Mouse (Mus musculus): Measurements from ENCODE around the gene Skor1. TPM values are rescaled to one million over a fixed set of nuclear protein-coding genes. Genes with fewer than 3 reads are reported as not detected.

Skor1 gene
- polyA plus RNA-seq, 1 experiment from 2014 or later = 0.03 TPM

DNA sequence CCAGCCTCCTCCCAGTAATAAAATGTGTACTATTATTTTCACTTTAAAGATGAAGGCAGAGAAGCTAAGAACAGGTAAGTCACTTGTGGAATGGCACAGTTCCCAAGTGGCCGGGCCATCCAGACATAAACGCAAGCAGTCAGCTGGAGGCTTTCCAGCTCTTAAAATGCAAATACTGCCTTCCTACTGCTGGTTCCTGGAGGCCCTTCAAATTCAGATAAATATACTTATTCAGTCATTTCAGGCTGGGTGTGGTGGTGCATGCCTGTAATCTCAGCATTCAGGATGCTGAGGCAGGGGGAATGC is 39.0 kb downstream of the Skor1 start:
- ChIA-PET CTCF (interaction anchor here (1.0 to 2.6 kb wide), 6 partner anchors 14 to 262 kb away, joined by 3 to 18 read pairs (median 4); no protein-coding TSS in a partner anchor), POLR2A (no interaction called here)
- no peaks in the 10 kb centered on the region for H3K27me3 ChIP-seq
- in situ Hi-C loops (cut with MboI; ENCODE audit: low pct_unique_long_range_greater_than_20kb) = loop anchor here (5.0 kb wide), 2 partner anchors 77 to 127 kb away; no protein-coding TSS in a partner anchor
- ATAC-seq = no peak
- DNase-seq (ENCODE audit: low read depth, low spot score) = no peak
- no peak for TF ChIP-seq CTCF (IDR thresholded peaks at IDR 0.05)

DNA sequence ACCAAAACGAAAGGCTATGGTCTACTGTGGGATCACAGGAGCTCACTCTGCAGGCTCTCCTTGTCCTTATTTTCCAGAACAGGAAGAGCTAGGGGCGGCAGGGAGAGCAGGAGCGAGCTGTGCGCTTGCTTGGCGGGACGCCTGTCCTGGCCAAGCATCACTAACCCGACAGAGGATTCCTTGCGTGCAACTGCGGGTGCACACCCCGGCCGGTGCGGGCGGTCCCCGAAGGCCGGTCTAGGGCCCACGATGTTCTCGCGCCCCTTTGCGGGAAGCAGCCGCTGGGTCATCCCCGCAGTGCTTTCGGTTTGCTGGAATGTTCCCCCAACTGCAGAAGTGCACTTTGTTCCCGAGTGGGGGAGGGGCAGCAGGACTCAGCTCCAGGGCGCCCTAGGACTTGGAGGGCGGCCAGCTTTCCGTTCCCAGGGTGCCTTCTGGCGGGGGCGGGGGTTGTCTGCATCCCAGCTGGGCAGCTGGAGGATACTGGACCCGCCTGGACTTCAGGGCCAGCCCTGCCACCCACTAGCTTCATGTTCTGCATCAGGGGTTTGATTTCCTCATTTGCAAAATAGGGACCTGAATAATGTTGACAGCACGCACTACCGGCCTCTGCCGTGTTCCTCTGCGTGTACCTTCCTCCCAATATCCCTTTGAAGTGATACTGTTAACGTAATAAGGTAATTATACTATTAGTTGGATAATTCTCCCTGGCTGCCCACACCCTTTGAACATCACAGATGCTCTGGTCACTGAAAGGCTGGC is 39.6 kb downstream of the Skor1 start:
- ChIA-PET CTCF (interaction anchor here (1.0 to 2.6 kb wide), 7 partner anchors 15 to 262 kb away, joined by 3 to 18 read pairs (median 4); no protein-coding TSS in a partner anchor), POLR2A (no interaction called here)
- DNase-seq (ENCODE audit: low read depth, low spot score) = peak; percentile 77
- no peaks in the 10 kb centered on the region for H3K27me3 ChIP-seq
- TF ChIP-seq CTCF (IDR thresholded peaks at IDR 0.05) = no peak
- peak; percentile 84 for ATAC-seq
- in situ Hi-C loops (cut with MboI; ENCODE audit: low pct_unique_long_range_greater_than_20kb) = loop anchor here (5.0 kb wide), 1 partner anchor 127 kb away; no protein-coding TSS in a partner anchor

DNA sequence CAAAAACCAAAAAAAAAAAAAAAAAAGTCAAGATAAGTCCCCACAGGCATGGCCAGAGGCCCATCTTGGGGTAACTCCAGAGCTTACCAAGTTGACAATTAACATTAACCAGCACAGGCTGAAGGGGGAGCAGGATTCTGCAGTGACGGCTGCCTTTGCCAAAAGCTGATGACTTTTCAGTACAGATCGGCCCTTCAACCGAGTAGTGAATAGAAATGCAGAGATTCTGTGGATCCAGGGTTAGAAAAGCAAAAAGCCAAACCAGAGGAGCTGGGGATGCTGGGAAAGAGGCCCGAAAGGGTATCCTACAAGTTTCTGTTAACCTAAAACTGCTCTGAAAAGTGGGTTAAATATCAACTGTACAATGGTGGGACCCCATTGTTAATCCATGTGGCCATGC is 40.2 kb downstream of the Skor1 start:
- ChIA-PET POLR2A (no interaction called here), CTCF (interaction anchor here (0.8 to 2.6 kb wide), 7 partner anchors 15 to 261 kb away, joined by 3 to 18 read pairs (median 4); no protein-coding TSS in a partner anchor)
- in situ Hi-C loops (cut with MboI; ENCODE audit: low pct_unique_long_range_greater_than_20kb) = loop anchor here (5.0 kb wide), 1 partner anchor 126 kb away; no protein-coding TSS in a partner anchor
- ATAC-seq (no peak), DNase-seq (ENCODE audit: low read depth, low spot score) (no peak)
- no peaks in the 10 kb centered on the region for H3K27me3 ChIP-seq
- no peak for TF ChIP-seq CTCF (IDR thresholded peaks at IDR 0.05)

DNA sequence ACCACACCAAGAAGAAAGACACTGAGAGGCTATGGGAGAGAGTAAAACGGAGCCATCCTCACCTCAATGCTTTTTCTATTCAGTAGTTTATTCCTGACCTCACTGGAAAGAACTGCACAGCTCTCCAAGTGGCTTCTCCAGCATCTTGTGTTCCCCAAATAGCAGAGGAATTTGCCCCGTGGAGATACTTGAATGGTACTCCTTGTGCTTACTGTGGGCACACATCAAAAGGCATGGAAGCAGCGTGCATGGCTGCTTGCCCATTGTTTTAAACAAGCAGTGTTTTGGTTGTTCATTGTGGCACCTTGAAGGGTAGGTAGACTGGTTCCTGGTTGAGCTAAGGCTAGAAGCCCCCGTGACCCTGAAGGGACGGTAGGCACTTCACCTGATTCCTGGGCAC is 48.1 kb downstream of the Skor1 start:
- ChIA-PET POLR2A (no interaction called here), CTCF (no interaction called here)
- H3K27me3 ChIP-seq = no peaks in the 10 kb centered on the region
- no peak for ATAC-seq
- no peak for TF ChIP-seq CTCF (IDR thresholded peaks at IDR 0.05)
- DNase-seq (ENCODE audit: low read depth, low spot score) = no peak
- in situ Hi-C loops (cut with MboI; ENCODE audit: low pct_unique_long_range_greater_than_20kb) = no loop called here

DNA sequence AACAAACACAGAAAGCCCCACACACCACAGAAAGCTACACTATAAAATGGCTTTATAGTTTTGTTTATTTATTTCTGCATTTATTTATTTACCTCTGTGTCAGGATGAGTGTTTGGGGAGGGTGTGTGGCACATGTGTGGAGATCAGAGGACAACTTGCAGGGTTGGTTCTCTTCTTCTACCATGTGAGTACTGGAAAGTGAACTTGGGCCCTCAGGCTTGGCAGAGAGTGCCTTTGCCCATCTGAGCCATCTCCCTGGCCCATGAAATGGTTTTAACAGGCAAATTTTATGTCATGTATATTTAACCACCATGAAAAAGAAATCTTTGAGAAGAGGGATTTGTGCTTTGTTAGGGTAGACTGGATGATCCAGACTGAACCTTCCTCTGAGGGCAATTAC is 48.9 kb downstream of the Skor1 start:
- CTCF ChIA-PET = no interaction called here
- POLR2A ChIA-PET = no interaction called here
- TF ChIP-seq CTCF (IDR thresholded peaks at IDR 0.05) = no peak
- no peaks in the 10 kb centered on the region for H3K27me3 ChIP-seq
- in situ Hi-C loops (cut with MboI; ENCODE audit: low pct_unique_long_range_greater_than_20kb) = no loop called here
- DNase-seq (ENCODE audit: low read depth, low spot score) (no peak), ATAC-seq (no peak)

DNA sequence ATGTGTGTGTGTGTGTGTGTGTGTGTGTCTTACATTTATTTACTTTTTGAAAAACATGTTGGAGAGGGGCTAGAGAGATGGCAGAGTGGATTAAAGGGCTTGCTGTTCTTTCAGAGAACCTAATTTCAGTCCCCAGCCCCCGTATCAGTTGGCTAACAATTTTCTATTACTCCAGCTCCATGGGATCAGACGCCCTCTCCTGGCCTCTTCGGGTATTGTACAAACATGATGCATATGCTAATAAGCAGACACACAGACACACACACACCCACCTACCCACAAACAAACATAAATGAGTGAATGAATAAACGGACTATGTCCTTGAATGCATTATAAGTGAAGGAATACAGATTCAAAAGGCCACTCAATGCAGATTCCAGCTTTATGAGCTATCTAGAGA is 49.4 kb downstream of the Skor1 start:
- in situ Hi-C loops (cut with MboI; ENCODE audit: low pct_unique_long_range_greater_than_20kb) = no loop called here
- no peaks in the 10 kb centered on the region for H3K27me3 ChIP-seq
- ChIA-PET CTCF (no interaction called here), POLR2A (no interaction called here)
- ATAC-seq (no peak), DNase-seq (ENCODE audit: low read depth, low spot score) (no peak)
- TF ChIP-seq CTCF (IDR thresholded peaks at IDR 0.05) = peak; percentile 40

DNA sequence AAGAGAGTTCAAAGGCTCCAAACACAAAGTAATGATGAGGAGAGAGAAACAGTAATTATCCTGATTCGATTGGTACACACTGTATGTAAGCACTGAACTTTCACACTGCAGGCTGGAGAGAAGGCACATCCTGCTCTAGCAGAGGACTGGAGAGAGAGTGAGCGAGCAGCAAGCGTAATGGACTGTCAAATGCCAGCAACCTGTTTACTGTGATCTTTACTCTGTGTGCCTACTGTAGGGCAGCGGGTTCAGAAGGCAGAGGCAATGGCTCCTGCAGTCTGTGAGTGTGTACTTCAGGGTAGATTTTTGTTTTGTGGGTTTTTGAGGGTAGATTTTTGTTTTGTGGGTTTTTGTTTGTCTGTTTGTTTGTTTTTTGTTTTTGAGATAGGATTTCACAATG is 49.9 kb downstream of the Skor1 start:
- no peaks in the 10 kb centered on the region for H3K27me3 ChIP-seq
- in situ Hi-C loops (cut with MboI; ENCODE audit: low pct_unique_long_range_greater_than_20kb) = no loop called here
- no peak for ATAC-seq
- CTCF ChIA-PET = no interaction called here
- no peak for DNase-seq (ENCODE audit: low read depth, low spot score)
- TF ChIP-seq CTCF (IDR thresholded peaks at IDR 0.05) = no peak
- POLR2A ChIA-PET = no interaction called here

DNA sequence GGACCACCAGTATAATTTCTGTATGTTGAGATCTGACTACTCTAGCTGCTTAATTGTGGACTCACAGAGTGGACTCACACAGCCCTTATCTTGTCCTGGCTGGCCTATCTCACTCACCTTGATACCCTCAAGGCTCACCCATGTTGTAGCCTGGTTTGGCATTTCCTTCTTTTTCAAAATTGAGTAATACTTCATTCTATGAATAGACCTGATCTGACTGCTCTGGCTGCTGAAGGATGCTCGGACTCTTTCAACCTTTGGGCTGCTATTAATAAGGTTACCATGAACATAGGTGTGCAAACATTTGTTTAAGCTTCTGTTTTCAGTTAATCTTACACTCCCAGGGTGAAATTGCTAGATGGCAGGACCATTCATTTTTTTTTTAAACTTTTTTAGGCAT is 51.6 kb downstream of the Skor1 start:
- ChIA-PET POLR2A (interaction anchor here (0.6 kb wide), 1 partner anchor 216 kb away, joined by 3 read pairs; no protein-coding TSS in a partner anchor), CTCF (no interaction called here)
- no peaks in the 10 kb centered on the region for H3K27me3 ChIP-seq
- in situ Hi-C loops (cut with MboI; ENCODE audit: low pct_unique_long_range_greater_than_20kb) = no loop called here
- DNase-seq (ENCODE audit: low read depth, low spot score) = no peak
- TF ChIP-seq CTCF (IDR thresholded peaks at IDR 0.05) = no peak
- no peak for ATAC-seq

DNA sequence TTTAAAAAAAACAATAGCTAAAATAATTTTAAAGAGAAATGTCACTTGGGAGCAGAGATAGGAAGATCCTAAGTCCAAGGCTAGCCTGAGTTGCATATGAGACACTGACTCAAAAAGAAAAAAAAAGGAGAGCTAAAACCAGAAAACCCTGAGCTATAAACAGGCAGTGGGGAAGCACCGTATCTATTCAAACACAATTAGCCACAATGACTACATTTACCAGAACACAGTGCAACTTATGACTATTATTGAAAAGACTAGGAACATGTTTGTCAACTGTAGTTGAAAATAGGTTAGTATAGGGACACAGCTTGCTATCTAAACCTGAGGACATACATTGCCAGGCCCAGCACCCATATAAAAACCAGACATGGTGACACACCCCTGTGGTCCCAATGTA is 54.7 kb downstream of the Skor1 start:
- POLR2A ChIA-PET = interaction anchor here (0.6 kb wide), 1 partner anchor 270 kb away, joined by 4 read pairs; no protein-coding TSS in a partner anchor
- DNase-seq (ENCODE audit: low read depth, low spot score) = no peak

DNA sequence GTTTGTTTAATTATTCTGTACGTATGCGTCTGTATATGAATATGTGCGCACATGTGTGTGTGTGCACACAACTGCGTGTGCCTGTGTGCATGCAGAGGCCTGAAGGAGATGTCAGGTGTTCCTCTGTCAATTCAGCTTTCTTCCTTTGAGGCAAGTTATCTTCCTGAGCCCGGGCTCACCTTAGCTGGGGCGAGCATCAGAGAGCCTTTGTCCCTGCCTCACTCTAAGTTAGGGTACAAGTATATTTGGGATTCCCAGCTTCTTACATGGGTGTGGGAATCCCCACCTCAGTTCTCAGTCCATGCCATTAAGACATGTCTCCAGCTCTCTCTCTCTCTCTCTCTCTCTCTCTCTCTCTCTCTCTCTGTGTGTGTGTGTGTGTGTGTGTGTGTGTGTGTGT is 56.2 kb downstream of the Skor1 start:
- no peak for DNase-seq (ENCODE audit: low read depth, low spot score)
- ChIA-PET POLR2A (interaction anchor here (0.6 kb wide), 1 partner anchor 799 kb away, joined by 5 read pairs; no protein-coding TSS in a partner anchor), CTCF (interaction anchor here (0.7 to 0.9 kb wide), 3 partner anchors 10 to 16 kb away, joined by 3 to 4 read pairs (median 3); no protein-coding TSS in a partner anchor)
- no peaks in the 10 kb centered on the region for H3K27me3 ChIP-seq
- no peak for TF ChIP-seq CTCF (IDR thresholded peaks at IDR 0.05)
- ATAC-seq = no peak
- in situ Hi-C loops (cut with MboI; ENCODE audit: low pct_unique_long_range_greater_than_20kb) = no loop called here

More for the DNA sequence above, 54.7 kb downstream of the Skor1 start:
- TF ChIP-seq CTCF (IDR thresholded peaks at IDR 0.05) = no peak
- CTCF ChIA-PET = interaction anchor here (1.5 kb wide), 1 partner anchor 15 kb away, joined by 3 read pairs; no protein-coding TSS in a partner anchor
- in situ Hi-C loops (cut with MboI; ENCODE audit: low pct_unique_long_range_greater_than_20kb) = no loop called here
- no peaks in the 10 kb centered on the region for H3K27me3 ChIP-seq
- ATAC-seq = no peak

DNA sequence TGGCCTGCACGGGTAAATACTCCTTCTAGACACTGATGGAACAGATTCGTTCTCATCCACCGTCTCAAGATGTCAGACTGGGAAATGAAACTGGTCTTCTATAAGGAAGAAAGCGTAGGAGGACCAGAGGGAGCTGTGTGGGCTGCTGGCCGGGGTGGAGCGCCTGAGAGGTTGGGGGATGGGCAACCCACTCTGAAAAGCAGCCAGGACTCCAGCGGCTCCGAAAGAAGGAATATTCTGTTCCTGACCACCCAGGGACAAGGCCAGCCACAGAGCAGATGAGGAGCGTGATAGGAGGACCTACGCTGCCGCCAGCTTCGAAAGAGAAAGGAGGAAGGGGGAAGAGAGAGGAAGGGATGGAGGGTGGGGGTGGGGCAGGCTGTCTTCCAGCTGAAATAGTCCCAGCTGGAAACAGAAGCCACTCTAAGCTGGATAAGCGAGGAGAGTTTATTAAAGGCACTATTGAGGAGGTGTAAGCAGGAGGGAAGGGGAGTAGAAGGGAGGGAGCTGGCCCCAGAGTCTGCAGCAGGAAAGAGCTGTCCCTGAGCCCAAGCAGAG is 56.7 kb downstream of the Skor1 start:
- DNase-seq (ENCODE audit: low read depth, low spot score) (no peak), ATAC-seq (no peak)
- no peaks in the 10 kb centered on the region for H3K27me3 ChIP-seq
- no peak for TF ChIP-seq CTCF (IDR thresholded peaks at IDR 0.05)
- ChIA-PET POLR2A (interaction anchor here (0.6 kb wide), 1 partner anchor 799 kb away, joined by 5 read pairs; no protein-coding TSS in a partner anchor), CTCF (interaction anchor here (0.9 to 1.1 kb wide), 3 partner anchors 9 to 16 kb away, joined by 3 to 4 read pairs (median 3); no protein-coding TSS in a partner anchor)
- in situ Hi-C loops (cut with MboI; ENCODE audit: low pct_unique_long_range_greater_than_20kb) = no loop called here

All from Patski (cell line).